Mouse (Mus musculus): ENCODE data around the gene Vps29.

DNA sequence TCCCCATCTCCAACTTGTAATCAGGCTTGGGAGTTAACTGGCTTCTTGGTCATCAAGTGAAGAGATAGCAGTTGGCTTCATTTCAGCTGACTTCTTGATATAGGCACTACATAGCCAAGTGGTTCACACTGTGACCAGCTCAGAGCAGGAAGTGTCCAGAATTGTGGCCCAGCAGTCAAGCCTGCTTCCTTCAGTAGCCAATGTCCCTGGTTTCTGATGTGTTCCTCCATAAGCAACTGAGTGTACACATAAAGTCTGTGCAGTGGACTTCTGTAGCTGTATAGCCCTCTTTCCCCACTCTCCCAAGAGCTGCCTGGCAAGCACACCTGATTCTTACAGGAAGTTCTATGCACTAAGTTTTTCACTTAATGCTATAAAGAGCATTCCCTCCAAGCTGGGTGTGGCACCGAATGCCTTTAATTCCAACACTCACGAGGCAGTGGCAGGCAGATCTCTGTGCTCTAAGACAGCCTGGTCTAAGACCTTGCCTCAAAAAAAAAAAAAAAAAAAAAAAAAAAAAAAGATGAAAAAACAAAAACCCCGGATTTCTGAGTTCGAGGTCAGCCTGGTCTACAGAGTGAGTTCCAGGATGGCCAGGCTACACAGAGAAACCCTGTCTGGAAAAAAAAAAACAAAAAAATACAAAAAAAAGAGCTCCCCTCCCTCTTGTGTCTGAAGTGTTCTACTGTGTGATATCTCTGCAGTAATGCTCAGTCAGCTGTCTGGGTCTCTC is 23.1 kb downstream of the Vps29 start:
- TF ChIP-seq POLR2A (IDR thresholded peaks at IDR 0.05; ENCODE audit: control insufficient read depth, low read depth, low read length) (no peak), CTCF (IDR thresholded peaks at IDR 0.05; ENCODE audit: control insufficient read depth, insufficient read depth, insufficient replicate concordance, low read depth, low read length) (no peak)

Measured in testis, adult 2 months (tissue).